Mouse (Mus musculus) CH12.LX (cell line): ENCODE results near the gene Ociad1. TPM values are rescaled to one million over a fixed set of nuclear protein-coding genes. Genes with fewer than 3 reads are reported as not detected.
A peak's percentile ranks its signal among the peaks of the same experiment; 100 is the strongest.

Experiments used
- DNase-seq: peaks from one replicate; pipeline ENCODE4 v3.0.0-alpha.2; 2013; ENCODE audit errors: extremely low read depth
- H3K27ac ChIP-seq: 2 replicates; pipeline ENCODE4 v1.5.1; 2012; ENCODE audit warnings: low read depth, mild to moderate bottlenecking, control low read depth, moderate library complexity; ENCODE audit not compliant: insufficient read depth
- H3K27me3 ChIP-seq: replicated peaks from 2 replicates; pipeline ENCODE3; 2012; ENCODE audit warnings: inconsistent platforms
- H3K36me3 ChIP-seq, 2 experiments: replicated peaks in 1 of 2; 2 replicates each; pipeline versions ENCODE3 to v1.6.1; 2012; ENCODE audit warnings: inconsistent platforms in 1 of 2, low read length in 1 of 2, mild to moderate bottlenecking in 1 of 2, mixed read lengths in 1 of 2, moderate library complexity in 1 of 2; ENCODE audit not compliant: control insufficient read depth in 1 of 2, insufficient read depth in 1 of 2
- H3K4me1 ChIP-seq, 2 experiments: 2 replicates each; pipeline ENCODE4 v1.6.1; 2012; ENCODE audit warnings: inconsistent platforms in 1 of 2, moderate library complexity in 1 of 2; ENCODE audit not compliant: insufficient read depth in 2 of 2, control insufficient read depth in 1 of 2
- H3K4me2 ChIP-seq: 2 replicates; pipeline ENCODE4 v1.6.1; 2012; ENCODE audit warnings: low read depth, mild to moderate bottlenecking, control low read depth; ENCODE audit not compliant: poor library complexity, insufficient read depth, severe bottlenecking
- H3K4me3 ChIP-seq, 3 experiments: fragments of 150-350 bp in 1 of 3; sonication (generic) in 1 of 3; replicated peaks in 1 of 3; 2 replicates each; pipeline versions ENCODE3 to v1.5.1; 2011 to 2012; ENCODE audit warnings: low read depth in 2 of 3, low read length in 2 of 3, mild to moderate bottlenecking in 2 of 3, moderate library complexity in 2 of 3, control low read depth in 1 of 3, improper control_type of control experiment in 1 of 3, inconsistent platforms in 1 of 3, mixed read lengths in 1 of 3; ENCODE audit not compliant: poor library complexity in 1 of 3
- H3K79me2 ChIP-seq: replicated peaks from 2 replicates; pipeline ENCODE4 v1.6.1; 2012; ENCODE audit warnings: mild to moderate bottlenecking, moderate library complexity; ENCODE audit not compliant: control insufficient read depth, poor library complexity, insufficient read depth, severe bottlenecking; ENCODE audit errors: extremely low read depth
- H3K9ac ChIP-seq: 2 replicates; pipeline ENCODE4 v1.6.1; 2012; ENCODE audit warnings: low read depth, mild to moderate bottlenecking, control low read depth, moderate library complexity; ENCODE audit not compliant: insufficient read depth
- H3K9me3 ChIP-seq: replicated peaks from 2 replicates; pipeline ENCODE3; 2012; ENCODE audit warnings: low read length, inconsistent platforms, mixed read lengths
- ETS1 ChIP-seq: conservative IDR thresholded peaks from 2 replicates; pipeline ENCODE4 v1.6.1; 2012; ENCODE audit warnings: low read depth, mild to moderate bottlenecking, inconsistent platforms, low read length, improper control_type of control experiment, moderate library complexity
- GABPA ChIP-seq: IDR thresholded peaks from 2 replicates; pipeline ENCODE4 v1.6.1; 2012; ENCODE audit warnings: low read depth, low read length, improper control_type of control experiment, inconsistent platforms; ENCODE audit not compliant: insufficient replicate concordance
- IRF4 ChIP-seq: IDR thresholded peaks from 2 replicates; pipeline ENCODE4 v1.6.1; 2014; ENCODE audit warnings: low read depth, mild to moderate bottlenecking, inconsistent platforms, low read length, improper control_type of control experiment
- JUN ChIP-seq: IDR thresholded peaks from 2 replicates; pipeline ENCODE4 v1.6.1; 2011; ENCODE audit warnings: low read depth, mild to moderate bottlenecking, low read length, improper control_type of control experiment, moderate library complexity; ENCODE audit not compliant: insufficient read depth
- JUND ChIP-seq: conservative IDR thresholded peaks from 2 replicates; pipeline ENCODE4 v1.6.1; 2011; ENCODE audit warnings: low read depth, low read length, improper control_type of control experiment
- KAT2A ChIP-seq: IDR thresholded peaks from 2 replicates; pipeline ENCODE4 v1.6.1; 2012; ENCODE audit warnings: low read length, improper control_type of control experiment, inconsistent platforms; ENCODE audit not compliant: insufficient replicate concordance
- MAFK ChIP-seq: IDR thresholded peaks from 2 replicates; pipeline ENCODE4 v1.6.1; 2011; ENCODE audit warnings: low read length, improper control_type of control experiment; ENCODE audit not compliant: insufficient replicate concordance
- MAX ChIP-seq: IDR thresholded peaks from 2 replicates; pipeline ENCODE4 v1.6.1; 2011; ENCODE audit warnings: low read length, improper control_type of control experiment
- MEF2A ChIP-seq: IDR thresholded peaks from 2 replicates; pipeline ENCODE4 v1.6.1; 2014; ENCODE audit warnings: low read depth, mild to moderate bottlenecking, inconsistent platforms, low read length, improper control_type of control experiment, borderline replicate concordance
- POLR2A ChIP-seq: IDR thresholded peaks from 2 replicates; pipeline ENCODE4 v1.6.1; 2011; ENCODE audit warnings: low read depth, mild to moderate bottlenecking, improper control_type of control experiment, low read length
- POLR2AphosphoS2 ChIP-seq: IDR thresholded peaks from 2 replicates; pipeline ENCODE4 v1.6.1; 2011; ENCODE audit warnings: low read depth, low read length, improper control_type of control experiment
- RCOR1 ChIP-seq: conservative IDR thresholded peaks from 2 replicates; pipeline ENCODE4 v1.6.1; 2012; ENCODE audit warnings: low read depth, mild to moderate bottlenecking, inconsistent platforms, low read length, improper control_type of control experiment
- SMC3 ChIP-seq: IDR thresholded peaks from 2 replicates; pipeline ENCODE4 v1.6.1; 2011; ENCODE audit warnings: low read depth, low read length, improper control_type of control experiment
- USF2 ChIP-seq: conservative IDR thresholded peaks from 2 replicates; pipeline ENCODE4 v1.6.1; 2011; ENCODE audit warnings: low read depth, low read length, improper control_type of control experiment
- ZC3H11A ChIP-seq: IDR thresholded peaks from 2 replicates; pipeline ENCODE4 v1.6.1; 2012; ENCODE audit warnings: low read depth, mild to moderate bottlenecking, inconsistent platforms, low read length, improper control_type of control experiment
- ZKSCAN1 ChIP-seq: IDR thresholded peaks from 2 replicates; pipeline ENCODE4 v1.6.1; 2012; ENCODE audit warnings: low read depth, inconsistent platforms, low read length, improper control_type of control experiment, borderline replicate concordance
- ZNF384 ChIP-seq: IDR thresholded peaks from 2 replicates; pipeline ENCODE4 v1.6.1; 2012; ENCODE audit warnings: low read depth, low read length, improper control_type of control experiment, inconsistent platforms
- dilution Hi-C: fragments of 300-500 bp; cut with MboI; formaldehyde crosslinking; loops from 2 replicates; pipeline ENCODE4 v1.14.3; 2020; ENCODE audit warnings: low sequenced_read_pairs; ENCODE audit not compliant: extremely low pct_unique_long_range_greater_than_20kb, extremely low pct_ligation_motif_present
- in situ Hi-C: fragments of 300-500 bp; cut with MboI; formaldehyde crosslinking; loops from 3 replicates; pipeline ENCODE4 v1.14.3; 2019; ENCODE audit warnings: low sequenced_read_pairs, low pct_ligation_motif_present, low pct_unique_long_range_greater_than_20kb, mixed read lengths
- polyA plus RNA-seq: library from polyadenylated mRNA; unstranded; fragments of >175 nt; gene quantifications from 2 replicates; pipeline ENCODE4 v1.2.1, GENCODE M21; 2012; ENCODE audit warnings: low read depth; ENCODE audit not compliant: insufficient read length
- total RNA-seq, 2 experiments: library from RNA; depleted of rRNA; stranded (reverse); fragments of 300-350 nt in 1 of 2; fragments of >200 nt in 1 of 2; gene quantifications; 2 replicates each; pipeline ENCODE4 v1.2.3; 2012 to 2014

Gene Ociad1
- total and polyA plus RNA-seq, 3 experiments = 153 to 329 (median 292) TPM

GRCm38 (mm10) chr5:73310401-73310800, 17.8 kb downstream of the Ociad1 start:
- peak; percentile 80 for DNase-seq
- H3K9me3 ChIP-seq = no peaks in the 10 kb centered on the region
- peaks cover 66 to 90% of the 10 kb centered on the region in 2 experiments for H3K36me3 ChIP-seq
- in situ Hi-C loops (loop anchor here (10.0 kb wide), 1 partner anchor 64 kb away; no protein-coding TSS in a partner anchor), dilution Hi-C loops (no loop called here)
- peaks cover 23% of the 10 kb centered on the region for H3K79me2 ChIP-seq
- peaks cover 10 to 40% of the 10 kb centered on the region in 2 experiments for H3K4me1 ChIP-seq
- H3K27me3 ChIP-seq = no peaks in the 10 kb centered on the region
- H3K27ac ChIP-seq = no peak overlapping the region
- H3K4me3 ChIP-seq = no peak overlapping the region
- no peak overlapping the region for H3K9ac ChIP-seq
- TF ChIP-seq POLR2A (no peak), JUND (peak; percentile 63), ETS1 (0 out of 2 replicates have a peak, but pooled peaks have one; percentile 20), ZKSCAN1 (no peak), IRF4 (peak; percentile 58; the same call in 1 of the 2 replicates), MEF2A (peak; percentile 80), JUN (peak; percentile 41), USF2 (no peak), ZNF384 (0 out of 2 replicates have a peak, but pooled peaks have one; percentile 25)
- no peak overlapping the region for H3K4me2 ChIP-seq

DNA sequence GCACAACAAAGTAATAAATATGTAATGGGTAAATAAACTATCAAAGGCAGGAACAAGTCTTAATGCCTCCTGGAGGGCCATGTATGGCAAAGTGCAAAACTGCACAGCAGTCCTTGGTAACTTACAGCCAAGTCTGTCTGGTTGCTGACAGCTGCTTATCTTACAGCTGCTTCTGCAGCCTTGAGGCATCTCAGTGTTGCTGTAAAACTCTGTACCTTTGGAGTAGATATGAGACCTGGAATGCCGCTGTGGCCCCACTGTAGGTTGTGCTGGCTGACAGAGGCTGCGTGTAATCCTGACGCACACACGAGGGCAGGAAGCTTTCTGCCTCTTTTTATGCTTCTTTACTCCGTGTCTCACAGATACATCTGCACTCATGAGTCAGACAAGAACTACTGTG, 18.9 kb downstream of the Ociad1 start:
- Histone ChIP-seq H3K9ac (no peak overlapping the region), H3K4me1 (peaks cover 10 to 42% of the 10 kb centered on the region in 2 experiments), H3K4me2 (no peak overlapping the region)
- in situ Hi-C loops = loop anchor here (10.0 kb wide), 1 partner anchor 63 kb away; no protein-coding TSS in a partner anchor
- TF ChIP-seq JUN = no peak
- no peak for TF ChIP-seq RCOR1
- no peak for TF ChIP-seq POLR2AphosphoS2
- no peak for TF ChIP-seq SMC3
- no peak for TF ChIP-seq MAX
- no peak for TF ChIP-seq ZKSCAN1
- TF ChIP-seq MAFK = no peak
- TF ChIP-seq, all 38 proteins: peak for 0
- no peaks in the 10 kb centered on the region for H3K9me3 ChIP-seq
- no peak for DNase-seq
- H3K27ac ChIP-seq = no peak overlapping the region
- H3K27me3 ChIP-seq = no peaks in the 10 kb centered on the region
- H3K4me3 ChIP-seq = no peak overlapping the region
- H3K79me2 ChIP-seq = peaks cover 21% of the 10 kb centered on the region
- dilution Hi-C loops = no loop called here
- peaks cover 66 to 91% of the 10 kb centered on the region in 2 experiments for H3K36me3 ChIP-seq

DNA sequence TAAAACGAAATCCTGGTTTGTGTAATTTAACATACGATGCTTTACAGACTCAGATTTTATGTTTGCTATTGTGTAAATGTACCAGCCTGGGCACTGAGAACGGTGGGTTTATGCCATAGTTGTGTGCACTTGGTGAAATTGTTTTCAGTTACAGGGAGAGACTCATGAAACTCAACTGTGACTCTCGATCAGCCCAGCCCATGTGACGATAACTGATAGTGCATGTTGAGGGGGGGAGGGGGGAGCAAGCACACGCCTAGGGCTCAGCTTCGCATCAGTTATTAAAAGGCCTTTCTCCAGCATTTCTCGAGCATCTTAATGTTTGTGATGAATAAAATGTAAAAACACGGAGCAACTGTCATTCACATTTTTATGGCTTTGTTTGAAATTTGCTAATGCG, 21.0 kb downstream of the Ociad1 start:
- H3K4me1 ChIP-seq = peaks cover 7 to 38% of the 10 kb centered on the region in 2 experiments
- peaks cover 61 to 86% of the 10 kb centered on the region in 2 experiments for H3K36me3 ChIP-seq
- no peak for TF ChIP-seq MAFK
- no peak for TF ChIP-seq ZC3H11A
- TF ChIP-seq GABPA = no peak
- no peak for TF ChIP-seq JUND
- TF ChIP-seq KAT2A = no peak
- peaks cover 8% of the 10 kb centered on the region for H3K79me2 ChIP-seq
- no peaks in the 10 kb centered on the region for H3K27me3 ChIP-seq
- H3K9ac ChIP-seq = no peak overlapping the region
- no peak overlapping the region for H3K4me3 ChIP-seq
- in situ Hi-C loops = loop anchor here (10.0 kb wide), 1 partner anchor 61 kb away; no protein-coding TSS in a partner anchor
- dilution Hi-C loops = no loop called here
- no peaks in the 10 kb centered on the region for H3K9me3 ChIP-seq
- no peak overlapping the region for H3K4me2 ChIP-seq
- H3K27ac ChIP-seq = no peak overlapping the region
- no peak for DNase-seq
